Mouse (Mus musculus): ENCODE results near the gene Trim65.

The Trim65 gene

GRCm38 (mm10) chr11:116076266-116076540 lies 54.7 kb downstream of the Trim65 start:
- no peak for TF ChIP-seq GATA4 (IDR thresholded peaks at IDR 0.05; ENCODE audit: insufficient replicate concordance, low read length)

DNA sequence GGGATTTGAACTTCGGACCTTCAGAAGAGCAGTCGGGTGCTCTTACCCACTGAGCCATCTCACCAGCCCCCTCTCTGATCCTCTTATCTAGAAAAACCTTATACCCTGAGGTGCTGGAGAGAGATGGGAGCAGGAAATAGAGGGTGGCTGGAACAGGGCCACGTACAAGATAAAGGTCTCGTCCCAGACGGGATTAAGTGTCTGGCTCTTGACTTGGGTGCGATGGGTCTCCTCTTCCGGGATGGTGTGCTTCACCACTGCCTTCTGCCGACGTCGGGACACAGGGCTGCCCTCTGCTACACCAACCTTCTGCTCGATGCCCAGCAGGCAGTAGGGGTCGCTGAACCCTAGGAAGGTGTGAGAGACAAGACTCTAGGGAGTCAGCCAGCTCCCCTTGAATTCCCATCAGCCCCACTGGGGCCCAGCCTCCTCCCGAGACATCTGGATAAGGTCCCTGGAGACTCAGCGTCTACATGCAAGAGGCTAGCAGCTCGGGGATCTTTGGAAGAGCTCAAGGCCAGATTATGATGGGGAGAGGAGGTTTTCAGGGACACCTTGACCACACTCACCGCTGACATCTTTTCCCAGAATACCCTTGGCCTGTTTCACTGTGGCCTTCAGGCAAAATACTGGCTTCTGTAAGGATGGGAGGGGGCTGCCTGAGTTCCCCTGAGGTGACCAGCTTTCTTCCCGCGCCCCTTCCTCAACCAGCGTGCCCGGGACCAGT lies 55.2 kb downstream of the Trim65 start:
- TF ChIP-seq GATA4 (IDR thresholded peaks at IDR 0.05; ENCODE audit: insufficient replicate concordance, low read length): no peak

- no peak for TF ChIP-seq GATA4 (IDR thresholded peaks at IDR 0.05; ENCODE audit: insufficient replicate concordance, low read length)
Measured at GRCm38 (mm10) chr11:116074436-116074991, 56.4 kb downstream of the Trim65 start.

GRCm38 (mm10) chr11:116072608-116073007 lies 58.3 kb downstream of the Trim65 start:
- TF ChIP-seq GATA4 (IDR thresholded peaks at IDR 0.05; ENCODE audit: insufficient replicate concordance, low read length): no peak
